Mouse (Mus musculus) MEL (cell line): ENCODE data around the gene Metap2. TPM values are rescaled to one million over a fixed set of nuclear protein-coding genes. Genes with fewer than 3 reads are reported as not detected.

Experiments used
- DNase-seq: peaks from one replicate; pipeline ENCODE4 v3.0.0; 2011; ENCODE audit warnings: low read depth, low spot score
- H3K27ac ChIP-seq: 2 replicates; pipeline ENCODE4 v1.5.1; 2012; ENCODE audit warnings: low read depth, mild to moderate bottlenecking, control low read depth, low read length, moderate library complexity; ENCODE audit not compliant: control insufficient read depth
- H3K27me3 ChIP-seq, 2 experiments: fragments of 150-350 bp in 1 of 2; sonication (generic) in 1 of 2; 2 replicates each; pipeline ENCODE4 v1.6.1; 2012; ENCODE audit warnings: low read length in 2 of 2, mild to moderate bottlenecking in 2 of 2, improper control_type of control experiment in 1 of 2, moderate library complexity in 1 of 2; ENCODE audit not compliant: insufficient read depth in 2 of 2, control insufficient read depth in 1 of 2
- H3K36me3 ChIP-seq, 2 experiments: 2 replicates each; pipeline ENCODE4 v1.6.1; 2012 to 2014; ENCODE audit warnings: low read length in 2 of 2, improper control_type of control experiment in 1 of 2, inconsistent platforms in 1 of 2, mild to moderate bottlenecking in 1 of 2; ENCODE audit not compliant: insufficient read depth in 2 of 2, control insufficient read depth in 1 of 2
- H3K4me1 ChIP-seq, 2 experiments: fragments of 150-350 bp in 1 of 2; sonication (generic) in 1 of 2; 2 replicates each; pipeline ENCODE4 v1.6.1; 2012; ENCODE audit warnings: low read length in 2 of 2, improper control_type of control experiment in 1 of 2, mild to moderate bottlenecking in 1 of 2; ENCODE audit not compliant: insufficient read depth in 2 of 2, control insufficient read depth in 1 of 2
- H3K4me3 ChIP-seq, 2 experiments: fragments of 150-350 bp in 1 of 2; sonication (generic) in 1 of 2; 2 replicates each; pipeline ENCODE4 v1.5.1; 2012; ENCODE audit warnings: low read depth in 2 of 2, low read length in 2 of 2, mild to moderate bottlenecking in 2 of 2, moderate library complexity in 2 of 2, control low read depth in 1 of 2, improper control_type of control experiment in 1 of 2; ENCODE audit not compliant: control insufficient read depth in 1 of 2, insufficient read depth in 1 of 2
- H3K79me2 ChIP-seq: 2 replicates; pipeline ENCODE4 v1.6.1; 2012; ENCODE audit warnings: mild to moderate bottlenecking, low read length, moderate library complexity; ENCODE audit not compliant: control insufficient read depth, poor library complexity, insufficient read depth
- H3K9ac ChIP-seq: 2 replicates; pipeline ENCODE4 v1.6.1; 2012; ENCODE audit warnings: low read depth, mild to moderate bottlenecking, control low read depth, low read length, moderate library complexity; ENCODE audit not compliant: control insufficient read depth, poor library complexity, severe bottlenecking
- H3K9me3 ChIP-seq: fragments of 150-350 bp; sonication (generic); replicated peaks from 2 replicates; pipeline ENCODE4 v1.6.1; 2012; ENCODE audit warnings: mild to moderate bottlenecking, low read length, improper control_type of control experiment, moderate library complexity; ENCODE audit not compliant: insufficient read depth
- BHLHE40 ChIP-seq: IDR thresholded peaks from 2 replicates; pipeline ENCODE4 v1.6.1; 2012; ENCODE audit warnings: low read depth, mild to moderate bottlenecking, inconsistent platforms, low read length, improper control_type of control experiment, borderline replicate concordance
- CHD1 ChIP-seq: IDR thresholded peaks from 2 replicates; pipeline ENCODE4 v1.6.1; 2012; ENCODE audit warnings: low read depth, mild to moderate bottlenecking, inconsistent platforms, low read length, improper control_type of control experiment
- E2F4 ChIP-seq: IDR thresholded peaks from 2 replicates; pipeline ENCODE4 v1.6.1; 2011; ENCODE audit warnings: low read depth, low read length, improper control_type of control experiment, borderline replicate concordance
- EP300 ChIP-seq, 2 experiments: IDR thresholded peaks; 2 replicates each; pipeline ENCODE4 v1.6.1; 2011; ENCODE audit warnings: improper control_type of control experiment in 2 of 2, low read length in 2 of 2, low read depth in 1 of 2, mild to moderate bottlenecking in 1 of 2
- ETS1 ChIP-seq: IDR thresholded peaks from 2 replicates; pipeline ENCODE4 v1.6.1; 2012; ENCODE audit warnings: low read depth, mild to moderate bottlenecking, inconsistent platforms, low read length, improper control_type of control experiment, moderate library complexity
- GABPA ChIP-seq: IDR thresholded peaks from 2 replicates; pipeline ENCODE4 v1.6.1; 2012; ENCODE audit warnings: low read depth, mild to moderate bottlenecking, inconsistent platforms, low read length, improper control_type of control experiment, moderate library complexity
- GATA1 ChIP-seq: IDR thresholded peaks from 2 replicates; pipeline ENCODE4 v1.6.1; 2011; ENCODE audit warnings: low read depth, low read length, improper control_type of control experiment
- KAT2A ChIP-seq: conservative IDR thresholded peaks from 2 replicates; pipeline ENCODE4 v1.6.1; 2012; ENCODE audit warnings: low read depth, low read length, improper control_type of control experiment, inconsistent platforms
- MAFK ChIP-seq: IDR thresholded peaks from 2 replicates; pipeline ENCODE4 v1.6.1; 2011; ENCODE audit warnings: low read depth, mild to moderate bottlenecking, low read length, improper control_type of control experiment, borderline replicate concordance
- MAX ChIP-seq: IDR thresholded peaks from 2 replicates; pipeline ENCODE4 v1.6.1; 2011; ENCODE audit warnings: low read length, improper control_type of control experiment
- MAZ ChIP-seq: IDR thresholded peaks from 2 replicates; pipeline ENCODE4 v1.6.1; 2012; ENCODE audit warnings: low read depth, mild to moderate bottlenecking, inconsistent platforms, low read length, improper control_type of control experiment
- MEF2A ChIP-seq: IDR thresholded peaks from 2 replicates; pipeline ENCODE4 v1.6.1; 2014; ENCODE audit warnings: low read depth, mild to moderate bottlenecking, inconsistent platforms, low read length, improper control_type of control experiment; ENCODE audit not compliant: poor library complexity, insufficient replicate concordance, severe bottlenecking; ENCODE audit errors: extremely low read depth
- MXI1 ChIP-seq: IDR thresholded peaks from 2 replicates; pipeline ENCODE4 v1.6.1; 2011; ENCODE audit warnings: mild to moderate bottlenecking, low read depth, low read length, improper control_type of control experiment
- NRF1 ChIP-seq: IDR thresholded peaks from 2 replicates; pipeline ENCODE4 v1.6.1; 2014; ENCODE audit warnings: low read depth, mild to moderate bottlenecking, inconsistent platforms, low read length, improper control_type of control experiment, moderate library complexity; ENCODE audit not compliant: poor library complexity, insufficient read depth, severe bottlenecking
- RAD21 ChIP-seq: IDR thresholded peaks from 2 replicates; pipeline ENCODE4 v1.6.1; 2011; ENCODE audit warnings: mild to moderate bottlenecking, low read depth, low read length, improper control_type of control experiment
- SIN3A ChIP-seq: IDR thresholded peaks from 2 replicates; pipeline ENCODE4 v1.6.1; 2012; ENCODE audit warnings: low read length, improper control_type of control experiment, inconsistent platforms
- SMC3 ChIP-seq: IDR thresholded peaks from 2 replicates; pipeline ENCODE4 v1.6.1; 2011; ENCODE audit warnings: low read depth, low read length, improper control_type of control experiment
- TAL1 ChIP-seq: IDR thresholded peaks from 2 replicates; pipeline ENCODE4 v1.6.1; 2012; ENCODE audit warnings: mild to moderate bottlenecking, inconsistent platforms, low read length, moderate library complexity, mixed read lengths
- TBP ChIP-seq: IDR thresholded peaks from 2 replicates; pipeline ENCODE4 v1.8.0; 2011; ENCODE audit warnings: low read depth, low read length, improper control_type of control experiment
- TCF12 ChIP-seq: IDR thresholded peaks from 2 replicates; pipeline ENCODE4 v1.6.1; 2014; ENCODE audit warnings: low read depth, mild to moderate bottlenecking, inconsistent platforms, low read length, improper control_type of control experiment, moderate library complexity
- ZKSCAN1 ChIP-seq: IDR thresholded peaks from 2 replicates; pipeline ENCODE4 v1.6.1; 2012; ENCODE audit warnings: low read depth, mild to moderate bottlenecking, inconsistent platforms, low read length, improper control_type of control experiment, moderate library complexity
- ZMIZ1 ChIP-seq: IDR thresholded peaks from 2 replicates; pipeline ENCODE4 v1.6.1; 2012; ENCODE audit warnings: low read depth, mild to moderate bottlenecking, inconsistent platforms, low read length, improper control_type of control experiment, moderate library complexity
- ZNF384 ChIP-seq: IDR thresholded peaks from 2 replicates; pipeline ENCODE4 v1.6.1; 2012; ENCODE audit warnings: low read depth, mild to moderate bottlenecking, inconsistent platforms, low read length, improper control_type of control experiment
- polyA plus RNA-seq, 2 experiments: library from polyadenylated mRNA; stranded (reverse) in 1 of 2; unstranded in 1 of 2; fragments of >175 nt in 1 of 2; fragments of >200 nt in 1 of 2; gene quantifications; 2 replicates each; pipeline versions ENCODE4 v1.2.1 to v1.2.4; 2012; ENCODE audit warnings: low replicate concordance in 2 of 2, low read depth in 1 of 2; ENCODE audit not compliant: insufficient read length in 2 of 2, insufficient read depth in 1 of 2, missing spikeins in 1 of 2
- total RNA-seq: library from RNA; depleted of rRNA; stranded (reverse); fragments of 300-350 nt; gene quantifications from 2 replicates; pipeline ENCODE4 v1.2.3, GENCODE M21; 2012

Gene Metap2
- total and polyA plus RNA-seq, 3 experiments: 326 to 2,567 (median 921) TPM

- H3K9ac ChIP-seq: no peak overlapping the region
- no peaks in the 10 kb centered on the region for H3K27me3 ChIP-seq
- no peaks in the 10 kb centered on the region for H3K79me2 ChIP-seq
- H3K36me3 ChIP-seq: peaks cover 0 to 22% of the 10 kb centered on the region in 2 experiments; a peak in 2 of 4 replicates
- no peak for DNase-seq
- H3K4me1 ChIP-seq: peaks cover 15 to 23% of the 10 kb centered on the region in 2 experiments
- H3K4me3 ChIP-seq: no peak overlapping the region
- no peaks in the 10 kb centered on the region for H3K9me3 ChIP-seq
- no peak for TF ChIP-seq SIN3A
- no peak for TF ChIP-seq TCF12
- TF ChIP-seq ZKSCAN1: no peak
- no peak for TF ChIP-seq GABPA
- no peak for TF ChIP-seq MAFK
- H3K27ac ChIP-seq: no peak overlapping the region
Measured at GRCm38 (mm10) chr10:93919227-93919626, 22.3 kb upstream of the Metap2 start.

- no peaks in the 10 kb centered on the region for H3K9me3 ChIP-seq
- peaks cover 15 to 28% of the 10 kb centered on the region in 2 experiments for H3K4me1 ChIP-seq
- peaks cover 0 to 24% of the 10 kb centered on the region in 2 experiments; a peak in 2 of 4 replicates for H3K36me3 ChIP-seq
- H3K27me3 ChIP-seq: no peaks in the 10 kb centered on the region
- TF ChIP-seq MEF2A (peak; percentile 50; the same call in 1 of the 2 replicates), KAT2A (no peak), ETS1 (peak; percentile 20; the same call in 1 of the 2 replicates)
- no peak overlapping the region for H3K9ac ChIP-seq
- H3K79me2 ChIP-seq: no peaks in the 10 kb centered on the region
- H3K4me3 ChIP-seq: peak overlapping the region; percentile 9 to 19; a peak in 1 of 4 replicates
- H3K27ac ChIP-seq: no peak overlapping the region
- DNase-seq: peak; percentile 51
Measured at GRCm38 (mm10) chr10:93918701-93919100, 21.8 kb upstream of the Metap2 start.

GRCm38 (mm10) chr10:93918087-93918486, 21.2 kb upstream of the Metap2 start:
- H3K9me3 ChIP-seq: no peaks in the 10 kb centered on the region
- DNase-seq: peak; percentile 82
- H3K9ac ChIP-seq: no peak overlapping the region
- TF ChIP-seq TCF12 (no peak), GATA1 (0 out of 2 replicates have a peak, but pooled peaks have one; percentile 34), MAFK (no peak), TAL1 (no peak), RAD21 (no peak), MAX (0 out of 2 replicates have a peak, but pooled peaks have one; percentile 52), ZMIZ1 (0 out of 2 replicates have a peak, but pooled peaks have one; percentile 40), MXI1 (peak; percentile 76), ZNF384 (no peak), MAZ (no peak), ZKSCAN1 (no peak), NRF1 (no peak), MEF2A (no peak), BHLHE40 (no peak), TBP (peak; percentile 66), SMC3 (peak; percentile 11; the same call in 1 of the 2 replicates), E2F4 (no peak), SIN3A (peak; percentile 62), CHD1 (no peak), EP300 (IDR thresholded peaks at IDR 0.05; ENCODE audit: low read depth in 1 of 2, low read length in 2 of 2) (peak in 1 of 2 experiments; percentile 23; a peak in 2 of 4 replicates)
- peaks cover 0 to 29% of the 10 kb centered on the region in 2 experiments; a peak in 2 of 4 replicates for H3K36me3 ChIP-seq
- H3K27ac ChIP-seq: peak overlapping the region; percentile 24
- H3K79me2 ChIP-seq: no peaks in the 10 kb centered on the region
- 0 out of 4 replicates have a peak overlapping the region, but pooled peaks of 1 of the 2 experiments have one; percentile 2 for H3K4me3 ChIP-seq
- peaks cover 15 to 32% of the 10 kb centered on the region in 2 experiments for H3K4me1 ChIP-seq
- no peaks in the 10 kb centered on the region for H3K27me3 ChIP-seq
